Mouse (Mus musculus) cerebellum, adult 2 months (tissue): ENCODE measurements at regions not wholly inside any gene's neighbourhood (a gene's known extent, or its start where the extent isn't known, plus 50 kb on each side); places are given as distances from the start of the nearest gene placed in this dataset.

ENCODE experiments used
- DNase-seq, 2 experiments: peaks; one replicate each; pipeline ENCODE4 v3.0.0; 2021
- H3K27ac ChIP-seq: fragments of 200-500 bp; 2 replicates; pipeline ENCODE4 v1.5.1; 2012; ENCODE audit warnings: low read length, control low read depth, inconsistent platforms; ENCODE audit not compliant: insufficient read depth
- H3K27me3 ChIP-seq: fragments of 200-500 bp; 2 replicates; pipeline ENCODE4 v1.6.1; 2012; ENCODE audit warnings: inconsistent platforms, mild to moderate bottlenecking, low read length, moderate library complexity; ENCODE audit not compliant: control insufficient read depth, insufficient read depth
- H3K4me1 ChIP-seq: fragments of 200-500 bp; 2 replicates; pipeline ENCODE4 v1.6.1; 2011; ENCODE audit warnings: low read length; ENCODE audit not compliant: control insufficient read depth, insufficient read depth
- H3K4me3 ChIP-seq: fragments of 200-500 bp; replicated peaks from 2 replicates; pipeline ENCODE3; 2011; ENCODE audit warnings: mild to moderate bottlenecking, low read depth, low read length, control low read depth; ENCODE audit not compliant: insufficient read depth
- CTCF ChIP-seq: fragments of 200-500 bp; IDR thresholded peaks from 2 replicates; pipeline ENCODE4 v1.5.1; 2011; ENCODE audit warnings: low read depth, mild to moderate bottlenecking, control low read depth, low read length, moderate library complexity, borderline replicate concordance; ENCODE audit not compliant: insufficient read depth
- POLR2A ChIP-seq: fragments of 200-500 bp; IDR thresholded peaks from 2 replicates; pipeline ENCODE4 v1.6.1; 2011; ENCODE audit warnings: low read length, control low read depth, borderline replicate concordance; ENCODE audit not compliant: insufficient read depth
- WGBS: fragments of 180-500 bp; shearing (Covaris S2); methylation state at CpG from one replicate; pipeline ENCODE4 v1.1.7; 2018; 5-methylcytosine and 5-hydroxymethylcytosine counted together

- H3K27me3 ChIP-seq, result no peaks in the 10 kb centered on the region
- no peak overlapping the region for H3K27ac ChIP-seq
- WGBS, result 63% methylated on average over 3 of the region's 3 CpGs
- no peaks in the 10 kb centered on the region for H3K4me1 ChIP-seq
- H3K4me3 ChIP-seq, result no peak overlapping the region
- no peak for TF ChIP-seq POLR2A
- TF ChIP-seq CTCF, result no peak
- DNase-seq, result no peak
Observed at GRCm38 (mm10) chr11:56442381-56442780, 401.6 kb upstream of the Nmur2 start.

GRCm38 (mm10) chr11:56441071-56441470 lies 400.3 kb upstream of the Nmur2 start:
- TF ChIP-seq CTCF (no peak), POLR2A (no peak)
- WGBS, result 8% methylated on average over 2 of the region's 2 CpGs
- no peak for DNase-seq
- H3K4me1 ChIP-seq, result no peaks in the 10 kb centered on the region
- H3K27me3 ChIP-seq, result no peaks in the 10 kb centered on the region
- no peak overlapping the region for H3K4me3 ChIP-seq
- no peak overlapping the region for H3K27ac ChIP-seq

GRCm38 (mm10) chr11:56431089-56431488 lies 390.3 kb upstream of the Nmur2 start:
- no peak overlapping the region for H3K4me3 ChIP-seq
- H3K4me1 ChIP-seq, result no peaks in the 10 kb centered on the region
- no peak overlapping the region for H3K27ac ChIP-seq
- 78% methylated on average over 3 of the region's 3 CpGs for WGBS
- H3K27me3 ChIP-seq, result no peaks in the 10 kb centered on the region
- no peak for DNase-seq
- TF ChIP-seq POLR2A (no peak), CTCF (no peak)

GRCm38 (mm10) chr11:56384761-56385160 lies 344.0 kb upstream of the Nmur2 start:
- no peak for DNase-seq
- no peaks in the 10 kb centered on the region for H3K4me1 ChIP-seq
- H3K4me3 ChIP-seq, result no peak overlapping the region
- WGBS, result 41% methylated on average over 1 of the region's 1 CpGs
- TF ChIP-seq POLR2A (no peak), CTCF (no peak)
- H3K27ac ChIP-seq, result no peak overlapping the region
- H3K27me3 ChIP-seq, result no peaks in the 10 kb centered on the region

GRCm38 (mm10) chr11:56377535-56377934 lies 336.7 kb upstream of the Nmur2 start:
- DNase-seq, result no peak
- Histone ChIP-seq H3K4me1 (no peaks in the 10 kb centered on the region), H3K27me3 (no peaks in the 10 kb centered on the region), H3K4me3 (no peak overlapping the region), H3K27ac (no peak overlapping the region)
- 69% methylated on average over 5 of the region's 5 CpGs for WGBS
- TF ChIP-seq POLR2A (no peak), CTCF (no peak)

- Histone ChIP-seq H3K4me1 (no peaks in the 10 kb centered on the region), H3K4me3 (no peak overlapping the region), H3K27me3 (no peaks in the 10 kb centered on the region), H3K27ac (no peak overlapping the region)
- DNase-seq, result no peak
- TF ChIP-seq CTCF (no peak), POLR2A (no peak)
- WGBS, result 65% methylated on average over 6 of the region's 6 CpGs
Observed at GRCm38 (mm10) chr11:56374329-56374728, 333.5 kb upstream of the Nmur2 start.

GRCm38 (mm10) chr11:56373624-56374023 lies 332.8 kb upstream of the Nmur2 start:
- Histone ChIP-seq H3K27ac (no peak overlapping the region), H3K27me3 (no peaks in the 10 kb centered on the region), H3K4me3 (no peak overlapping the region), H3K4me1 (no peaks in the 10 kb centered on the region)
- DNase-seq, result no peak
- 62% methylated on average over 4 of the region's 4 CpGs for WGBS
- no peak for TF ChIP-seq POLR2A
- no peak for TF ChIP-seq CTCF

- H3K27ac ChIP-seq, result no peak overlapping the region
- TF ChIP-seq POLR2A (no peak), CTCF (no peak)
- H3K27me3 ChIP-seq, result no peaks in the 10 kb centered on the region
- WGBS, result 87% methylated on average over 2 of the region's 2 CpGs
- no peak overlapping the region for H3K4me3 ChIP-seq
- no peak for DNase-seq
- no peaks in the 10 kb centered on the region for H3K4me1 ChIP-seq
Observed at GRCm38 (mm10) chr11:56357690-56358089, 316.9 kb upstream of the Nmur2 start.
